Mouse (Mus musculus) gastrocnemius, postnatal 14 days (tissue): Measurements from ENCODE around the gene Tada2b. TPM values are rescaled to one million over a fixed set of nuclear protein-coding genes. Genes with fewer than 3 reads are reported as not detected.

Source experiments
- DNase-seq: peaks from one replicate; pipeline ENCODE4 v3.0.0; 2021; ENCODE audit warnings: mixed read lengths
- intact Hi-C: fragments of 180-260 bp; cut with DNase I; formaldehyde crosslinking; loops from one replicate; pipeline ENCODE4 v1.15.1; 2025; ENCODE audit warnings: low total_unique reads
- total RNA-seq, 2 experiments: library from RNA; stranded (reverse); gene quantifications; 2 replicates each; pipeline ENCODE4 v1.2.3; 2021

The Tada2b gene
- total RNA-seq, 2 experiments from 2014 or later, result 11.8 to 12.2 TPM

DNA sequence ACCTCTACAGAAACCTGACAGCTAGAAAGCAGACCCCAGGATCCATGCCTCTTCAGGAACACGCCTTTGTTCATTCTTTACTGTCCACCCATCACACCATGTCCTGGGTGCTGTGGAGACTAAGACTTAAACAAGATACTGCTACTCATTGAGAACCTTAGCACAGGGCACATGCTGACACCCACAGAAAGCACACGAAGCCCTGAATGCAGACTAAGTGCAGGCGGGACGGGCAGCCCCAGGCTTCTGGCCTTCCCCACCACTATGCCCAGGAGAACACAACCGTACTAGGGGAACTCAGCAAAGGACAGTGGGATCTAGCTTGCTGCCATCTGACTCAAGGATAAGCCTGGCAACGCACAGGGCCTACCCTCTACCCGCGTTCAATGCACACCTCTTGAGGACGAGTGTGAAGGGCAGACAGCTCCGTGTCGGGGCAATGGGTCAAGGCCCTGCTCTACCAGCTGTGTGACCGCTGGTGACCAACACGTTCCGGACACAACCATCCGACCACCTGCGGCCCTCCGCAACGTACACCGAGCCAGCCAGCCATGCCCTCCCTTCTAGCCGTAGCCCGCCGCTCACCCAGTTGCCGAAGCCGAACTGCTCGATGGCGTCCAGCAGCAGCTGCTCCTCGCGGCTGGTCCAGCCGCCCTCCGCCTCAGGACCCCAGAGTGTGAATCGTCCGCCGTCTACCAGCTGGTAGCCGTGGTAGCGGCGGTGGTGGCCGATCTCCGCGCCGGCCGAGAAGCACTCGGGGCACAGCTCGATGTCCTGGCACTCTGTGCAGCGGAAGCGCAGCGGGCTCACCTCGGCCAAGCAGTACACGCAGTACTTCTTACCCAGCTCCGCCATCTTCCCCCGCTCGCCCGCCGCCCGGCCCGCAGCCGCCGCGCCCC is 633 bp downstream of the Tada2b start:
- intact Hi-C loops, result loop anchor here (10.0 kb wide), 1 partner anchor 101 kb away; no protein-coding TSS in a partner anchor
- DNase-seq, result peak; percentile 51

DNA sequence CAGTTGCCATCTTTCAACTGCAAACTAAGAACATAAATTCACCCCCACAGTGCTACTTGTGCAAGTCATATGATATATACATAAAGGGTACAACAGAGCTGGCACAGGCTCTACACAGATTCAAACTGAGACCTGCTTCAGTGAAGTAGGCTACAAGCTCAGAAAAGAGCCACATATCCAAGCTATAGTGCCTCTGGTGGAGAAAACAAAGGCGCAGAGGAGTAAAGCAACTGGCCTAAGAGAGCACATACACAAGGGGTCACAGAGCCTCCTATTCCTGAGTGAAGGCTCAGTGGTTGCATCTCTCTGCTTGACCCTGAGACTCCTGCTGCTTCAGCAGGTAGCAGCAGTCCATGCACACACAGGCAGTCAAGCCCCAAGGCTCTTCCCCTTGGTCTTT is 3.0 kb downstream of the Tada2b start:
- intact Hi-C loops, result loop anchor here (10.0 kb wide), 1 partner anchor 104 kb away; no protein-coding TSS in a partner anchor
- DNase-seq, result no peak

DNA sequence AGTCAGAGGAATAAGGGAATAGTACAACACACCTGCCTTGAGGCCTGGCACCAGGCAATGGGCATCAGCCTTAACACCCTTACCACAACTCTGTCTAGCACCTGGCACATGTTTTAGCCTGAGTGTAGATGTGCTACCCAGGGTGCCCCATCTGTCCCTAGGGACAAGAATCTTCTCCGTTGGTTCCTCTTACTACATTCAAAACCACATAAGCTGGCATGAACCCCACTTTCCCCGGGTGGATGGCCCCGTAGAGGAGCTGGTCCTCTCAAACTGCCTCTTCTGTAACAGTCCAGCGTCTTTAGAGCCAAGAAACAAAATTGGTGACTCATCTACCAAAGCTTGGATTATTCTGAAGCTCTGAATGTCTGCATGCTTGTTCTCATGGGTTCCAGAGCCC is 3.7 kb downstream of the Tada2b start:
- intact Hi-C loops, result loop anchor here (10.0 kb wide), 1 partner anchor 104 kb away; no protein-coding TSS in a partner anchor
- DNase-seq, result no peak

DNA sequence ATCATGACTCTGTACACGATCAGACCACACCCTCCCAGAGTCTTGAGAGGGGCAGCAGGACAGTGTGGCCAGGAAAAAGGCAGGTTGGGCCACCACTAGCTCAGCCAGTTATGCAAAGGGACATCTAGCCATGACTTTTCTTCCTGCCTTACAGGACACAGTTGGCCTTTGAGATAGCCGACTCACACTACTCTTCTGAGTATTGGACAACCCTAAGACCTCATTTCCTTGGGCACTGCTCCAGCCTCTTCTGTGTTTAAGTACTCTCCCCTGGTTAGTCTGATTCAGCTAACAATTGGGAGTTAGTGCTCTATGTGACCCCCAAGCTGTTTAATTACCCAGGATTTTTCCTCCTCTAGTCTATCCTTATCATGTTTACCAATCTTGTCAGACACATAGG is 4.3 kb downstream of the Tada2b start:
- DNase-seq, result no peak
- intact Hi-C loops, result loop anchor here (10.0 kb wide), 1 partner anchor 105 kb away; no protein-coding TSS in a partner anchor

DNA sequence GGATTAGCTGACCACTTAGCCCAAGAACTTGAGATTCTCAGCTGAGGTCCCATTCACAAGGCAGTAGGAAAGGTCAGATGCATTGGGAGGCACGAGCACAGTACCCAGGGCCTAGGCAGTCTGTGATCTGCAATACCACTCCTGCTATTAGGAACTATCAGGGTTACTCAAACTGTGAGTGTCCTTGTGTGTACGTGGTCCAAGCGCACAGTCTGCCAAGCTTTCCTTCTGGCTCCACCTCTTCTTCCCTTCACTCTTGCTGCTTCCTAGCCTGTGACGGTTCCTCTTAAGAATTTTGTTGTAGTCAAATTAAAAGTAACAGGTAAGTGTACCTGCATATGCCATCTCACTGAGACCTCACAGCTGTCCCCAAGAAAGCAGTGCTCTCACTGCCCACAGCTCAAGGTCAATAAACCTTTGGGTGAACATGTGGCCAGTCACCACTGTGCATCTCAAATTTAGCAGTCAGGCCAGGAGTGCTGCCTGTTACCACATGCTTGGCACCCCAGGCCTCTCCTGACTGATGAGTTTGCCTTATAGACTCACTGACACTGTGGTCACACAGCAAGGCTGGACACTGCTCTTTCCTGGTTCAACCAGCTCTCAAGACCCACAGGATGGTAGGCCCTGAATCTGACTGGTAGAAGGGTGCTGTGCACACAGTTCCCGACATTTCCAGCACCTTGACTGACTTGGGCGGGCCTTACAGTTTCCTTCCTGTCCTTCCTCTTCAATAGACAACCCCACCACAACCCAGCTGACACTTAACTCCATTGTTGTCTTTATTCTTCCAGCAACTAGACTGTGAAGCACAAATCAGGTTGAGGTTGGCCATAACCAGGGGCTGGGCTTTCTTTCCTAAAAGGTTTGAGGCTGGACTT is 5.3 kb downstream of the Tada2b start:
- DNase-seq, result peak; percentile 38
- intact Hi-C loops, result no loop called here

DNA sequence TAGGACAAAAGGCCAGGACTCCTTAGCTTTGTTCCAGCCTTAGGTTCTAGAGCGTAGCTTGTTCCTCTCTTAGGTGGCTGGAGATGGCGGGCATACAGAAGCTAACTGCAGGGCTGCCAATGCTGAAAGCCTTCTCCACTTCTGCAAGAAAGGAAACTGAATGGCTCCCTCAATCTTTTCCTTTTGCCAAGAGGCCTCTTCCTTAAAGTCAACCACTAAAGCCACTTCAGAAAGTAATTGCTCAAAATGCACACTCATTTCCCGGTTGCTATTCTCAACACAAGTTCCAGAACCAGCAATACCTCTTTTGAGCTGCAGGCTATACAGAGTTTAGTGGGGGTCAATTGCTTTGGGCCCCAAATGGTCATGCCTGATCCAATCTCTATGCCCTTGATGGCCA is 6.6 kb downstream of the Tada2b start:
- intact Hi-C loops, result no loop called here
- DNase-seq, result no peak

DNA sequence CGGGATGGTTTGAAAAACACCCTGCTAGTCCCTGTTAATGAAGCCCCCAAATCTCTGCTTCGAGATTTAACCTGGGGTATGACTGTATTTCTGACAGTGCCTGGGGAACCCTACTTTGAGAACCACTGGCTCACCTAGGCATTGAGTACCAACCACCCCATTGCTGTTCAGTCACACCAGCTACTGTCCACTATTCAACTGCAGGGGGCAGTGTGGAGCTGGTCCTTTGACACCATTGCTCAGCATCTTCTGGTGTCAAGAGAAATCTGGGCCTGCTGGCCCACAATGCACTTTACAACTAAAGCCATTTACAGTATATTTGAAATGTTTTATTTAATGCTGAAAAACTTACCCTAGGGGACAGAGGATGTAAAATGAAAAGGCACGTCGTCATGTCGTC is 9.8 kb downstream of the Tada2b start:
- DNase-seq, result peak; percentile 55
- intact Hi-C loops, result no loop called here

DNA sequence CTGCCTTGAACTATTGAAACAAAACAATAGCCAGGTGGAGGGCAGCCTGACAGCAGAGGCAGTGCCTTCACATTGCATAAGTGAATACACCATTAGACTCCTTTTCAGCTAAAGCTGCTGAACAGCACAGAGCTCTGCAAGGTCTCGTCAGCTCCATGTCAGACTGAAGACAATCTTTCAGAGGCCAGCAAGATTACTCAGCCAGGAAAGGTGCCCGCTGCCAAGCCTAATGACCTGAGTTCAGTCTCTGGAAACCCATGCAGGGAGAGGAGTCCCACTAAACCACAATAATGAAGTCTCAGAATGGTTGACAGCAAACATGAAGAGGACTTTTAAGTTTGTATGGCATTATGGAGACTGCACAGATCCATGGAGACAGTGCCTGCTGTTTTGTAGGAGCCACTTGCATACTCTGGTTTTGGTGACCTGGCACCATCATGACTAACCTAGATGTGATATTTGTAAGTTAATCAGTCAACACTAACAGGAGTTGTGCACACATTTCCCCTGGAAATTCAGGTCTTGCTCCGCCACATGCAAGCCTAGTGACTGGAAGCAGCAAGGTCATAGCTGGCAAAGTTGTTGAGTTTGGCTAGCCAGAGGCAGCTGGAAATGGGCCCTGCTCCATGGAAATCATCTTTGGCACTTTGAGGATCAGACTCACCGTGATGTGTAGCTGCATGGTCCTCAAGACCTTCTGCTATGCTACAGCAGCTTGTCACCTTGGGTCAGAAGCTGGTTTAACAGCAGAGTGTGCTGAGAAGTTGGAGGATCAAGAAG is 11.0 kb downstream of the Tada2b start:
- intact Hi-C loops, result no loop called here
- no peak for DNase-seq

DNA sequence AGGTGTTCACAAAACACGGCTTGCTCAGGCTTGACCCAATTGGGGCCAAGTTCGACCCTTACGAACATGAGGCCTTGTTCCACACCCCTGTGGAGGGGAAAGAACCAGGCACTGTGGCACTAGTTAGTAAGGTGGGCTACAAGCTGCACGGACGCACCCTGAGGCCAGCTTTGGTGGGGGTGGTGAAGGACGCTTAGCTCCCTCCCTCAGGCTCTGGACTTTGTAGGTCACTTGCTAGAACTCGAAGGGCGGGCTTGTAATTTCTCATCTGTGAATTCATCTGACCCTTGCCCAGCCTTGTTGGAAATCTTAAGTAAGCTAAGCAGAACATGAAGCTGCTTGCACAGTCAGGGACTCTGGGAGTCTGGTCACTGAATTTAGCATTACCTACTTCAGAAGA is 12.9 kb downstream of the Tada2b start:
- no peak for DNase-seq
- intact Hi-C loops, result no loop called here

DNA sequence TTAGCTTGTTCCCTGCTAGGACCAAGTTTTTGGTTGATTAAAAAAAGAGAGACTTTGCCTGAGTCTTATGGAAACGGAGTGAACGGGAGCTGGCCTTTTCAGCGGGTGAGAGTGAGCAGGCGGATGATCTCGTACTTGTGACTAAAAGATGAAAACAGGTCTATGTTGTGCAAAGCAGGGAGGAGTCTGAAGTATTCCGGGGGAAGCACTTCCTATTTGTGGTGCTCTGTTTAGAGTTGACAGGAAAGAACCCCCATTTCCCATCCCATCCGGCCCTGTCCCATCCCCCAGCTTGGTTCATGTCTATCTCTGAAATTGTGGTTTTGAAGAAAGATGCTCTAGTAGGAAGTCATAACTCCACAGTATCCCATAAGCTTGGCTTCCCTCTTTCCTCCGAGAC is 18.2 kb downstream of the Tada2b start:
- intact Hi-C loops, result no loop called here
- no peak for DNase-seq

DNA sequence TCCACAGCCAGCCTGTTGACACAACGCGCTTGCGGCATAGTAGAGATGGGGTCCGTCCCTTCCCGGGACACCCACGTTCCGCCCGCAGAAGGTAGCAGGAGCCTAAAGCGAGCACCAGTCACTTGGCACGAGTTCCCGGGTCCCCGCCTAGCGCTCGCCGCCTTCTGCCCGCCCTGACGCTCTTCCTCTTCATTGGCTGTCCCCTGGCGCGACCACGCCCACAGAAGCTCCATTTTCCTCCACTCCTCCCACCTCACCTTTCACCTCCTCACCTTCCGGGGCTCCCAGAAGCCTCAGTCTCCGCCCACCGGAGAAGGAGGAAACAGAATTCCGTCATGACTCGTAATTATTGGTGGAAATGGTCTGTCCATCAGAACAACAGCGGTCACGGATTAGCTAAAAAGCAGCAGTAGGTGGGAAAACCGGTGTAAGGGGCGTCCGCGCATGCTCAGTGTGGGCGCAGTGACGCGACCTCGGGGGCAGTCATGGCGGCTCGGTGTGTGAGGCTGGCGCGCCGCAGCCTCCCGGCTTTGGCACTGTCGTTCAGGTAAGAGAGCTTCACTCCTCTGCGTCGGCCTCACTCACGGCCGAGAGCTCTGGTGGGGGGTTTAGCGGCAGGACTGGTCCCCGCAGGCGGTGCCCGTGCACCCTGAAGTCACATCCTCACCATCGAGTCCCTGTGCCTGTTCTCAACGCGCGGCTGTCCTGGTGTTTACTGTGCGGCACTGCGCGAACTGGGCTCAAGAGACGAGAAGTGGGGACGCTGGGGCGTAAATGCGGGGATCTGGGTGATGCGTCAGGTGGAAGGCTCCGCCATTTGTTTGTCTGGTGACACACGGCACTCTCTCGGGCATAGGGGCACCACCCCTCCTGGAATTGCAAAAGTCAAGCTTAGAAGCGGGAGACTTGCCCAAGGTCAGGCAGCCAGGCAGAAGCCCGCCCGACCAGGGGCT is 19.1 kb downstream of the Tada2b start, which contains the start of gene Grpel1:
TSS of gene Grpel1 (plus strand) at position 290 of the 953 bp plus-strand sequence.
- DNase-seq, result peak; percentile 98
- intact Hi-C loops, result loop anchor here (5.0 kb wide), 1 partner anchor 277 kb away; no protein-coding TSS in a partner anchor

DNA sequence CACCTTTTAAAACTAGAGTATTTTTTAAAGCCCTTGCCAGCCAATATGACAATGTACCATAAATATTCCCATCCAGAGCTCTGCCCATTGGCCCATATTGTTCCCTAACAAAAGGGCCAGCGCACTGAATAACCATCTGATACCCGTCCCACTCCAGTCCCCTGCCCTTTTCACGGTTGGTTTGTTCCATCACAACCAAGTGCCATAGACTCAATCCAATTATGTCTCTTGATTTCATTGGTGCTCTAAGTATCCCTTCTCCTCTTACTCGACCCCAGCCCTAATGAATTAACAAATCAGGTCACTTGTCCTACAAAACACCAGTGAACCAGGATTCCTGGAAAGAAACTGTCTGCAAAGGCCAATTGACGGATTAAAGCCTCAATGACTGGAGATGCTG is 20.7 kb downstream of the Tada2b start:
- no peak for DNase-seq
- intact Hi-C loops, result loop anchor here (5.0 kb wide), 1 partner anchor 279 kb away; no protein-coding TSS in a partner anchor

DNA sequence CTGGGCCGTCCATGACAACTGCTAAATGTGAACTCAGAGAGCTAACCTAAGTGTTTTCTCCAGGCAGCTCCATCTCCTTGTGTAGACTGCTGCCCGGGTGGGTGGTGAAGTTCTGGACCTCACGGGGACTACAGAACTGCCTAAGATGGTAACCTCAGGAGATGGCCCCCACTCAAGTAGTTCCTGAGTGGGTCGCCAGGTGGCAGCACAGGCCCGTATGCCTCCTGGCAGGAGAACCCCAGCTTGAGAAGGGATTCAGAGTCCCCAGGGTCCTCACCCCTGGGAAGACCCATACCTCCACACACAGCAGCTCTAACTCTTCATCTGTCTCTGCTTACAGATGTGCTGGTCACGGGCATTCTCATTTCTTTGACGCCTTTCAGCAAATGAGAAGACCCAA is 21.3 kb downstream of the Tada2b start:
- intact Hi-C loops, result loop anchor here (5.0 kb wide), 1 partner anchor 279 kb away; no protein-coding TSS in a partner anchor
- DNase-seq, result peak; percentile 69

DNA sequence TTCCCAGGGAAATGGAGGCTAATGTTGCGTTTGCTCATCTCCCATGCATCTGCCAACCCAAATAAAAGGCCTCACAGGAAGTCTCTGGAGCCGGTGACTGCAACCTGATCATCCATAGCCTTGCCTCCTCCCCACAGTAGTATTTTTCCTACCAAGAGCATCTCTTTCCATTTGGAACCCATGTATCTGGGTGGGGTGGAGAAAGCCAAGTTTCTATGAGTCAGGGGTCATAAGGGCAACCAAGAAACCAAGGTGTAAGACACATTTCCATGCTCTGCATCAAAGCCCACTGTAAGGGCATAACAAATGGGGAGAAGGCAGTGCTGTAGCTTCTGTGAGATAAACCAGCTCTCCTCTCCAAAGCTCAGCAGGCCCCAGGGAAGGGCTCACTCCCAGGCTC is 22.9 kb downstream of the Tada2b start:
- DNase-seq, result no peak
- intact Hi-C loops, result loop anchor here (5.0 kb wide), 1 partner anchor 281 kb away; no protein-coding TSS in a partner anchor

DNA sequence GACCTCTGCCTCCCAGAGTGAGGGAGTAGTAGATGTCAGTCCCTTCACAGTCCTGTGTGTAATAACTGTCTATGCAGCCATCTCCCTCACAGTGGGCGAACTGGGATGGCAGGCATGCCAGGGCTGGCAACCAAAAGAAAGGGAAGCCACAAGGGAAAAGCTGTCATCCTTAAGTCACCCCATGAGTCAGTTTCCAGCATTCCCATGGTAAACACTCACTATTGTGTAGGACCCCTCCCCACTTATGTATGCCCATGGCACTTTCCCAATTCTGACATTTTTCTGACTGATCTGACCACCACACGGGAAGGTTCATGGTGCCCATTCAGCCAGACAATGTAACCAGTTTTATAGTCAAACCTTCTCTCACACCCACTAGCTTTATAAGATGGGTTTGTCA is 23.4 kb downstream of the Tada2b start:
- no peak for DNase-seq
- intact Hi-C loops, result loop anchor here (5.0 kb wide), 1 partner anchor 282 kb away; no protein-coding TSS in a partner anchor

DNA sequence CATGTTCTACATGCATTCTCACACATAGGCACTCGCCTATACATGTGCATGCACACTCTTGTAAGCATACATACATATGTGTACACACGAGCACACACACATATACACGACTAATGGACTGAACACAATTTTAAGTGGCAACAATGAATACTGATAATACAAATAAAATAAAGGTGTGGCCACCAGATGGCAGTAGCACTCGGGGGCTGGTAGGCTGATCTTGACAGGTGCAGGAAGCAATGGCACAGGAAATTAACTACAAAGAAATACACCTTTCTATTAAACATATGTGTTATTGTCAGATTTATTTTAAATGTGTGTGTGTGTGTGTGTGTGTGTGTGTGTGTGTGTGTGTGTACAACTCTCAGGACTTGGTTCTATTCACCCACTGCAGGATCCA is 25.2 kb downstream of the Tada2b start:
- intact Hi-C loops, result no loop called here
- no peak for DNase-seq

DNA sequence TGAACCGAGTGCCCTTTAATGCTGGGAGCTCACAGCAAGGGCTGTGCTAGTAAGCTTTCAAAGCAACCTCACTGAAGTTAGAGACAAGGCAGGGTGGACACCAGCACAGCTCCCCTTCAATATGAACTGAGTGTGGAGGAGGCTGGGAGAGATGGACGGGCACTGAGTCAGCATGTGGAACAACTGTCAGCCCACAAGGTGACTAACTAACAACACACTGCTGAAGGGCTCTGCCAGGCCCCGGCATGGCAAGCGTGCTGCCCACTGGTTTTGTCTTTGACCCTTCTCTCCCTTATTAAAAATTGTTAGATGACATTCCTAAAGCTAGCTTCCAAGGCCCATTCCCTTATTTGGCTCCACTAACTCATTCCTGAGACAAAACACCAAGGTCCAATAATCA is 26.4 kb downstream of the Tada2b start:
- no peak for DNase-seq
- intact Hi-C loops, result no loop called here

DNA sequence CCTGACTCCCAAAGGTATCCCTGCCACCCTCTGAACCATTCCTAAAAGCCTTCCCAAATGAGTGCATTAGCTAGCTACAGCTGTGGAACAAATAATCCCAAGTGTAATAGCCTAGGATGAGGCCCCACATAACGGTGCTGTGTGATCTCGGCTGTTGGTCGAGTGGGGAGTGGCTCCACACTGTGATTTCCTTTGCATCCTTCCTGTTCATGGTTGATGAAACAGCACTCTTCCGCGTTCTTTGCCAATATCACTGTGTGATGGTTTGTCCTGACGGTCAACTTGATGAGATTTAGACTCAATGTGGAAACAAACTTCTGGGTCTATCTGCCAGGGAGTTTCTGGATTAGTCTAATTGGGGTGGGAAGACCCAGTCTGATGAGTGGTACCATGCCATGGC is 31.3 kb downstream of the Tada2b start:
- intact Hi-C loops, result no loop called here
- no peak for DNase-seq
